Mouse (Mus musculus) urinary bladder, postnatal 25 days (tissue): ENCODE data around the gene Mast3.

Experiments used
- DNase-seq: peaks from one replicate; pipeline ENCODE4 v3.0.0; 2022; ENCODE audit warnings: low spot score

Gene Mast3

GRCm38 (mm10) chr8:70775851-70776495 is 28.9 kb downstream of the Mast3 start:
- no peak for DNase-seq

- DNase-seq = no peak
These were observed 29.6 kb downstream of the Mast3 start for GRCm38 (mm10) chr8:70775227-70775626.

GRCm38 (mm10) chr8:70774740-70775139 is 30.1 kb downstream of the Mast3 start:
- DNase-seq = no peak

- peak; percentile 64 for DNase-seq
These were observed 31.0 kb downstream of the Mast3 start for GRCm38 (mm10) chr8:70773833-70774232.

GRCm38 (mm10) chr8:70773410-70773809 is 31.4 kb downstream of the Mast3 start:
- DNase-seq = no peak

GRCm38 (mm10) chr8:70772890-70773289 is 32.0 kb downstream of the Mast3 start:
- no peak for DNase-seq

- DNase-seq = no peak
These were observed 32.8 kb downstream of the Mast3 start for GRCm38 (mm10) chr8:70772075-70772474.

GRCm38 (mm10) chr8:70771217-70771616 is 33.6 kb downstream of the Mast3 start:
- DNase-seq = no peak

GRCm38 (mm10) chr8:70770748-70771147 is 34.1 kb downstream of the Mast3 start:
- DNase-seq = no peak

- DNase-seq = no peak
These were observed 35.0 kb downstream of the Mast3 start for GRCm38 (mm10) chr8:70769858-70770257.

- peak; percentile 99 for DNase-seq
These were observed 35.5 kb downstream of the Mast3 start for GRCm38 (mm10) chr8:70769359-70769758.

GRCm38 (mm10) chr8:70768956-70769355 is 35.9 kb downstream of the Mast3 start:
- no peak for DNase-seq

GRCm38 (mm10) chr8:70768231-70768776 is 36.5 kb downstream of the Mast3 start:
- DNase-seq = no peak

GRCm38 (mm10) chr8:70767503-70767902 is 37.4 kb downstream of the Mast3 start:
- DNase-seq = no peak

GRCm38 (mm10) chr8:70766571-70767440 is 38.0 kb downstream of the Mast3 start:
- peak; percentile 69 for DNase-seq

- no peak for DNase-seq
These were observed 38.9 kb downstream of the Mast3 start for GRCm38 (mm10) chr8:70765838-70766570.

GRCm38 (mm10) chr8:70765329-70765728 is 39.5 kb downstream of the Mast3 start:
- DNase-seq = no peak

GRCm38 (mm10) chr8:70764676-70765075 is 40.2 kb downstream of the Mast3 start:
- no peak for DNase-seq

GRCm38 (mm10) chr8:70764026-70764425 is 40.8 kb downstream of the Mast3 start:
- DNase-seq = no peak

GRCm38 (mm10) chr8:70763354-70763753 is 41.5 kb downstream of the Mast3 start:
- no peak for DNase-seq

- no peak for DNase-seq
These were observed 42.7 kb downstream of the Mast3 start for GRCm38 (mm10) chr8:70762118-70762517.

- peak; percentile 81 for DNase-seq
These were observed 44.0 kb downstream of the Mast3 start, which contains the start of gene Mpv17l2 for GRCm38 (mm10) chr8:70760775-70761406. Gene Mpv17l2, minus strand, starts transcription at chr8:70760946.
